Mouse (Mus musculus): ENCODE data around the gene Cyp2b10. TPM values are rescaled to one million over a fixed set of nuclear protein-coding genes. Genes with fewer than 3 reads are reported as not detected.
"Not testable (repeated sequence)": the region's sequence is repeated elsewhere in the genome, so short reads cannot be mapped to it uniquely, and the experiment has no call there.

The Cyp2b10 gene
- polyA plus RNA-seq, 1 experiment from 2014 or later: not detected

- no peak overlapping the region for H3K27ac ChIP-seq
- no peaks in the 10 kb centered on the region for H3K4me1 ChIP-seq (replicated peaks)
- WGBS: 80% methylated on average over 1 of the region's 1 CpGs
These were observed 18.7 kb downstream of the Cyp2b10 start for GRCm38 (mm10) chr7:25916116-25916515.

GRCm38 (mm10) chr7:25917271-25917670, 19.9 kb downstream of the Cyp2b10 start:
- not testable (repeated sequence) for H3K27me3 ChIP-seq; ATAC-seq (ENCODE audit: insufficient number of reproducible peaks, insufficient read depth, low FRiP score, low TSS enrichment, low read depth); H3K9ac ChIP-seq (replicated peaks); H3K4me3 ChIP-seq (replicated peaks); H3K36me3 ChIP-seq; H3K4me1 ChIP-seq (replicated peaks); H3K27ac ChIP-seq; H3K9me3 ChIP-seq; H3K4me2 ChIP-seq
- WGBS: 59% methylated on average over 5 of the region's 5 CpGs

More at GRCm38 (mm10) chr7:25916116-25916515, 18.7 kb downstream of the Cyp2b10 start:
- Histone ChIP-seq H3K9me3 (no peaks in the 10 kb centered on the region), H3K27me3 (no peaks in the 10 kb centered on the region), H3K4me2 (no peak overlapping the region), H3K4me3 (replicated peaks) (no peak overlapping the region), H3K36me3 (no peaks in the 10 kb centered on the region), H3K9ac (replicated peaks) (no peak overlapping the region)
- ATAC-seq (ENCODE audit: insufficient number of reproducible peaks, insufficient read depth, low FRiP score, low TSS enrichment, low read depth): no peak

- 100% methylated on average over 1 of the region's 1 CpGs for WGBS
- no peak for ATAC-seq (ENCODE audit: insufficient number of reproducible peaks, insufficient read depth, low FRiP score, low TSS enrichment, low read depth)
- Histone ChIP-seq H3K27ac (no peak overlapping the region), H3K4me3 (replicated peaks) (no peak overlapping the region), H3K4me1 (replicated peaks) (no peaks in the 10 kb centered on the region), H3K4me2 (no peak overlapping the region), H3K27me3 (no peaks in the 10 kb centered on the region), H3K9me3 (no peaks in the 10 kb centered on the region), H3K36me3 (no peaks in the 10 kb centered on the region), H3K9ac (replicated peaks) (no peak overlapping the region)
These were observed 22.0 kb downstream of the Cyp2b10 start for GRCm38 (mm10) chr7:25919467-25919866.

- no peaks in the 10 kb centered on the region for H3K36me3 ChIP-seq
- no peak overlapping the region for H3K4me2 ChIP-seq
- 79% methylated on average over 1 of the region's 1 CpGs for WGBS
- H3K4me1 ChIP-seq (replicated peaks): no peaks in the 10 kb centered on the region
- no peak for ATAC-seq (ENCODE audit: insufficient number of reproducible peaks, insufficient read depth, low FRiP score, low TSS enrichment, low read depth)
- H3K9ac ChIP-seq (replicated peaks): no peak overlapping the region
- 0 out of 2 replicates have a peak, but pooled peaks cover 16% of the 10 kb centered on the region for H3K9me3 ChIP-seq
- H3K27ac ChIP-seq: no peak overlapping the region
- no peaks in the 10 kb centered on the region for H3K27me3 ChIP-seq
- H3K4me3 ChIP-seq (replicated peaks): no peak overlapping the region
These were observed 47.9 kb downstream of the Cyp2b10 start for GRCm38 (mm10) chr7:25945274-25945673.

Other genes with a start within 250 kb of the Cyp2b10 start
- 57.5 and 61.3 TPM in 2 replicates for gene Bckdha, start 238.6 kb upstream of the Cyp2b10 start, polyA plus RNA-seq (2016; fragmentation: Nextera tagmentation; extraction: Ambion mirVana)
- 74.1 and 74.2 TPM in 2 replicates for gene Exosc5, start 238.5 kb upstream of the Cyp2b10 start, polyA plus RNA-seq (2016; fragmentation: Nextera tagmentation; extraction: Ambion mirVana)
- gene Tmem91, start 222.5 kb upstream of the Cyp2b10 start, polyA plus RNA-seq (2016; fragmentation: Nextera tagmentation; extraction: Ambion mirVana): 2.7 and 3.1 TPM in 2 replicates
- 30.4 and 30.5 TPM in 2 replicates for gene B9d2, start 216.8 kb upstream of the Cyp2b10 start, polyA plus RNA-seq (2016; fragmentation: Nextera tagmentation; extraction: Ambion mirVana)
- 1.6 and 2.2 TPM in 2 replicates for gene Tgfb1, start 210.6 kb upstream of the Cyp2b10 start, polyA plus RNA-seq (2016; fragmentation: Nextera tagmentation; extraction: Ambion mirVana)
- 20.6 and 23.6 TPM in 2 replicates for gene Ccdc97, start 178.5 kb upstream of the Cyp2b10 start, polyA plus RNA-seq (2016; fragmentation: Nextera tagmentation; extraction: Ambion mirVana)
- 67.6 and 75.0 TPM in 2 replicates for gene Hnrnpul1, start 142.9 kb upstream of the Cyp2b10 start, polyA plus RNA-seq (2016; fragmentation: Nextera tagmentation; extraction: Ambion mirVana)
- gene Axl, start 108.9 kb upstream of the Cyp2b10 start, polyA plus RNA-seq (2016; fragmentation: Nextera tagmentation; extraction: Ambion mirVana): 56.3 and 57.2 TPM in 2 replicates
- 1.2 and 2.1 TPM in 2 replicates for gene Cyp2s1, start 80.7 kb upstream of the Cyp2b10 start, polyA plus RNA-seq (2016; fragmentation: Nextera tagmentation; extraction: Ambion mirVana)
- gene Cyp2b13, start 163.9 kb downstream of the Cyp2b10 start, polyA plus RNA-seq (2016; fragmentation: Nextera tagmentation; extraction: Ambion mirVana): not detected in 2 replicates

All from limb, embryonic 12.5 days (tissue).